Mouse (Mus musculus) G1E-ER4 (cell line): ENCODE results near the gene Tnr. TPM values are rescaled to one million over a fixed set of nuclear protein-coding genes. Genes with fewer than 3 reads are reported as not detected.

Source experiments
- GATA1 ChIP-seq: IDR thresholded peaks from one replicate; pipeline ENCODE4 v1.8.0; 2012; ENCODE audit warnings: low read length, inconsistent platforms
- polyA plus RNA-seq: library from polyadenylated mRNA; stranded (reverse); fragments of >175 nt; gene quantifications from 2 replicates; pipeline ENCODE4 v1.2.3, GENCODE M21; 2012

Tnr gene
- polyA plus RNA-seq, 1 experiment: not detected

DNA sequence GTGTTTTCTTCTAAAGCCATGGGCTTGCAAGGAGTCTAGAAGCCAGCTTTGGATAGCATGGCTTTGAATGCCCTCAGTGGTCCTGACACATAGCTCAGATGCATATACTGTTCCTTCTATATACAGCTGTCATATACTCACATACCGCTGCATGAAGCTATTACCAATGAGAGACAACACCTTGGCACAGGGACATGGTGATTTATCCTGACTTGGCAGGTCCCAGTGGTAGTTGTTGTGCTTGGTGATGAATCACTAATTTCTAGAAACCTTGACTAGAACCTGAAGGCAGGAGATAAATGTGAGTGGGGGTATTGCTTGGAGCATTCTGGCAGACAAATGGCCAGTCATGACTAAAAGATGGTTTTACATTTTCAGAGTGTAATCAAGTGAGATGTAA lies 192.7 kb downstream of the Tnr start:
- TF ChIP-seq GATA1: no peak

DNA sequence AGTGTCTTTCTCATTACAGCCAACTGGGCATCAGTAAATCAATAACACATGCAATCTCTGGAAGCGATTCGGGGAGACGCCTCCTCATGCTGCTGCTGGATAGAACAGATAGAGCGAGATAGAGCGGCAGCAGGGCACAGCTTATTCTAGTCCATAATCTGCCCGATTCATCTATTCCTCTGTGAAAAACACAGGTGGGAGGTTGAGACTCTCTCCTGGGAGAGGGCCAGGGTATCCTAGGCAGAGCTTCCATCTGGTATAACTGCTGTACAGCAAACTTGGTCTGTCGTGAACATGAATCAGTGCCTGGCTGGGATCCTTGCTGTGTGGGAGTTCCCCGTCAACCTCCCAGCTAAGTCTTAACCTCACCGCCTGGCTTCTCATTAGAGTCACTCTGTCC lies 193.4 kb downstream of the Tnr start:
- TF ChIP-seq GATA1: no peak

DNA sequence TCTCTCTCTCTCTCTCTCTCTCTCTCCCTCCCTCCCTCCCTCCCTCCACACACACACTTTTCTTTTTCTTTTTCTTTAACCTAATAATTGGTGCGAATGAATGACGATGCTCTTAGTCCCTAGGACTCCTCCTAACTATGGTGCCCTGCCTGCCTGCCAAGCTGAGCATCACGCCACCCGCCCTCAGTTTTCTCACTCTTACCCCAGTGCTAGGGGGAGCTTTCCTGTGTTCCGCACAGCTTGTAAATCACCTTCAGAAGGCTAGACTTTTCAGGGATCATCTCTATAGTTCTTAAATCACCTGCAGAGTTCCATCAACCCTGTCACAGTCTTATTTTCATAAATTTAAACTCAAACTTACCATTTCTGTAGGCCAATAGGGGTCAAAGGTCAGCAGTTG lies 200.2 kb downstream of the Tnr start:
- no peak for TF ChIP-seq GATA1

DNA sequence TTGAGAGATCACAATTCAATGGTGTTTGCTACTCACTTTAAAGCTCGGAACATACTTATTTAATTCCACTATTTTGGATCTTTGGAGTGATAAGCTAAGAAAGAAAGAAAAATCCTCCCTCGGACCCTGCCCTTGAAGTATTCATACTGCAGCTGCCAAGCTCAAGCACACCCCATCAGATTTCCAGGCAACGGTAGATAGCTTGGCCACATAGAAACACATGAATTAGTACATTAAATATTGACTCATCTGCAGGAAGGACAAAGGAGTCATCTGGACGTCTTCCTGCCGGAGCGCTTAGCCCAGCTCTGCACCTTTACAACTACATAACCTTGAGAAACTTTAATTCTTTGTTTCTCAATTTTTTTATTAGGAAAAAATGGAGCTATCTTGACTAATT lies 205.7 kb downstream of the Tnr start:
- no peak for TF ChIP-seq GATA1

DNA sequence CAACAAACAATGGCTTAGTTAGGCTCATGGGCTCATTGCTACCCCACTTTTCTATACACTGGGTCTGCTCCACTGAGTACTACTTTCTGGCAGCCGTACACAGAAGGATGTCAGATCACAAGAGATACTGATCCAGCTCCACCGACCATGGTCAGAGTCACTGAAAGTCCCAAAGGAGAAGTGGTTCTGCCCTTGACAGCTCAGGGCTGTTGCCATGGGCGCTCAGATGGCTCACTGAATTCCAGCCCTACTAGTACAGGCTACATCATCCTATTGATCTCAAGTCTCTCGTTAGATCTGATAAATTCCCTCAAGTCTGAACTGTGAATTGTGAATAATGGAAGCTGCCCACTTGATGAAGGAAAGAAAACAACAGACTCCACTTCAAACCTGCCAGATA lies 207.3 kb downstream of the Tnr start:
- TF ChIP-seq GATA1: no peak

DNA sequence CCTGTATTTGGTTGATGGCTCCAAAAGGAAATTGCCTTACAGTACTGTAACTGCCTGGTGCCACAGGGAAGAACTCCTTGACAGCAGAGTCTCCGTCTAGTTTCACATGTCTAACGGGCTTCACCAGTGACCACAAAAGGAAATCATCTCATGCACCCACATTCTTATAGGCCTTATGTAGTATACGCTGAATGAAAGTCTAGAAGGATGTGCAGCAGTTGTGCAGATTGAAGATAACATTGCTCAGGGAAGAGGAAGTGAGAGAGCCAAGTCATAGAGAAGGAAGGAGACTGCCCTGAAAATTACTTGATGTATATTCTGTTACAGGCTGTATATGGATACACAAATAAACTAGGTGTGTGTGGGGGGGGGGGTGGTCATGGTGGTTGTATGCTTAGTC lies 211.5 kb downstream of the Tnr start:
- TF ChIP-seq GATA1: no peak

DNA sequence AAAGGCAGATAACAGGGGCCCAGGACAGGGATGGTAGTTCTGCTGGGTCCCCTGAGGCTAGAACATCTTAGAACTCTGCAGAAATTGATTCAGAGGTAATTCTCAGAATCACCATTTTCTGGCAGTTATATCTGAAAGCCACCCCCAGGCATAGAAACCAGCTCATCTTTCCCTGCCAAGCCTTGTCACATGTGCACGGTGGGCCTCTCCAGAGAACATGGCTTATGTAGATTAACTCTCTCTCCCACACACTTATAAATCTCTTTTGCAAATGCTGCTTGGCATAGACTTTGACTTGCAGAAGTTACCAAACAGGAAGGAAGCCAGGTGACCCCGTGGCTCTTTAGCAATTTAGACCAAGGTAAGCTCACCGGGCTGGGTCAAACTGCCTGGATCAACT lies 215.9 kb downstream of the Tnr start:
- no peak for TF ChIP-seq GATA1

DNA sequence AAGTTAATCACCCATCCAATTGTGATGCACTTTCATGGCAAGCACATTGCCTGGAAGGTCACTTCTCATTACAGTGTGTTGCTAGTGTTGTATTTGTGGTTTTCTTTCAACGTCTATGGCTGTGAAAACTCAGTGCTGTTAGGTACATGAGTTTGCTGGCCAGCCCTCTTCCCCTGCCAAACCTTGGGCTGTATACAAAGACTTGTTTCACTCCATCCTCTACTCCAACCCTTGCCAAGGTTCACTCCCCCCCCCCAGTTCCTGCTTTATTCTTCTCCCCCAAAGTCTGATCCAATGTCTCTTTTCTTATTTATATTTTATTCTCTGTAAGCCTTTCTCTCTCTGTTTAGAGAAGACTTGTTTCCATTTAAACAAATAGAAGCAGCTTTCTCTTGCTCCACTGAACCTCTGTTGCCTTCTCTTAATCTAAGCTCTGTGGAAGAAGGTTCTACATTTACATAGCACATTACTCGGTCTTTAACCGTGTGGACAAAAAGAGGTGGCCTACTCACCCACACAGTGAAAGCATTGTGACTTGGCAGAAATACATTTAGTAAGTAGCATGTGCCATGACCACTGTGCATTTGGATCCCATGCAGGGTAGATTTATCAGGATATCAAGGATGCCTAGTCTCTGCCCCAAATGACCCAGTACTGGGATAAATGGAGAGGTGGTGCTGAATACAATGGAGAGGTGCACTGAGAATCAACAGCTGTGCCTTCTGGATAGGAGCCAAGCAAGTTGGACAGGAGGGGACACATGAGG lies 217.9 kb downstream of the Tnr start:
- no peak for TF ChIP-seq GATA1

DNA sequence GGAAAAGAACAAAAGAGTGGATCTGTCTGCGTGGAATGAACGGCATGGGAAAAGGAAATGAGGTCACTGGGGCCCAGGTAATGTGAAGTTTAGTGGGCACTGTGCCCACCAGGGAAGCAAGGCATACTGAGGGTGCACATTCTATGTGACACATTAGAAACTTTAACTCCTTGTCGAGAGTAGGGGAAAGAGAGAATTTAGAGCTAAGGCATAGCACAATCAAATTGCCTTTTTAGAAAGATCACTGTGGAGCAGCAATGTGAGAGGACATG lies 218.4 kb downstream of the Tnr start:
- no peak for TF ChIP-seq GATA1

DNA sequence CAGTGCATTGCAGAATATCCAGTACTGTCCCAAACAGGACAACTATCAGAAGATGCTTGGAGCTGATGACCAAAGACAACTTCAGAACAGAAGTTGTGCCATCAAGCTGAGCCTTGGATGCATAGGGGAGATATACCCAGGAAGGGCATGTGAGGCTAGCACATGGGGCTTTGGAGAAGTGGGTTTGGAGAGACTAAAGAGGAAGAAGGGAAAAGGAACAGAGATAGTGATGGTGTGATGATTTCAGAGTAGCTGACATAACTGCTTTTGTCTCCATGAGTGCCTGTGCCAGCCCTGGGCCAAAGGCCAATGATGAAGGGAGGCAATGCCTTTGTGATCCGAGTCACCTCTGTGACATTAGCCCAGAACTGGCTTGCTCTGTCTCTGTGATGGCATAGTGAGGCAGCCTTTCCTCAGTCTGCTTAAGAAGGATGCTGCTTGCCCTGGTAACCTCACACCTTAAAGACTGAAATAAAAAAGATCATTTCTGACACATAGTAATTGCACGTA lies 220.2 kb downstream of the Tnr start:
- no peak for TF ChIP-seq GATA1

DNA sequence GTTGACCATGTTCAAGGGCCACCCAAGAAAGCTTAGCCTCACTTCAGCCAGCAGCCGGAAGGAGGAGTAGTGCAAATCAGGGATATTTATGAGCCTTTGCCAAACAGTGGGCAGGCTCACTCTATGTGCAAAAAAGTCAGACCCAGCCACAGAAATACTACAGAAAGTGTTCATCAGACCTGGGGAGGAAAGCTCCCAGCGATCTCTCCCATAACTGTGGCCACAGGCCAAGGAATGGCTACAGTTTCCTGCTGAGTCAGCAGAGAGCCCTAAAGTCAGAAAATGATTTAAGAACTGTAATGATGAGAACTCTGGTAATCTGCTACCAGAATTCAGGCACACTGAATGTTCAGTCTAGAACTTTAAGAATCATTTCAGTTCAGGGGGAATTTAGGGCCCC lies 221.7 kb downstream of the Tnr start:
- no peak for TF ChIP-seq GATA1

DNA sequence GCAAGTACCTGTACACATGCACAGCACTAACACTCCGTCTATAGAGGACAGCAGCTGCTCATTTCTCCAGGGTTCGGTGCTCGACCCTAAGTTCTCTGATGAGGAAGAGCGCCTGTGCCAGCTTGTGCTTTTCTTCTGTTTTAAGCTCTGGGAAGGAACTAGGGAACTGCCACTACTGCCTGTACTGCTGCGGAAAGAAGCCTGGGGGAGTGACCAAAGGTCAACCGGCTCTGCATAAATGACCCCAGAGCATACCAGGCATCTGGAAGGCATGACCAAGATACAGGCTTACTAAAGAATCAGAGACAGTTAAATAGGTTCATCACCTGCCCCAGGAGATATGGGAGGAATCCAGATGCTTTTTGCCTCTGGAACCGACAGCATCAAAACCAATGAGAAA lies 224.4 kb downstream of the Tnr start:
- TF ChIP-seq GATA1: no peak

DNA sequence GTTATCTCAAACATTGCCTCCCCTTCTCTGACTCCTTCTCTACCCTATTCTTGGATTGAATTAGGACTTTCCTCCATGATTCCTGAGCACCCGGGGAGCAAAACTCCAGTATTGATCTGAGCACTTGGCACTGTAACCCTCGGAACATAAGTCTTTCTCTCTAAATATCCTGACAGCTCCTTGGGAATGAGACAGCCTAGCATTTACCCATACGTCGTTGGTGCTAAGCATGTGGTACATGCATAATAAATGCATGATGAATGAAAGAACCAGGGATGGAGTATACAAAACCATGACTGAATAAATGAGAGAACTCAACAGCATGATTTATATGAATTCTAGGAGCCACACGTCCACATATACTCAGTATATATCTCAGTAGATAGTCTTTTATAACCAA lies 226.8 kb downstream of the Tnr start:
- TF ChIP-seq GATA1: no peak

DNA sequence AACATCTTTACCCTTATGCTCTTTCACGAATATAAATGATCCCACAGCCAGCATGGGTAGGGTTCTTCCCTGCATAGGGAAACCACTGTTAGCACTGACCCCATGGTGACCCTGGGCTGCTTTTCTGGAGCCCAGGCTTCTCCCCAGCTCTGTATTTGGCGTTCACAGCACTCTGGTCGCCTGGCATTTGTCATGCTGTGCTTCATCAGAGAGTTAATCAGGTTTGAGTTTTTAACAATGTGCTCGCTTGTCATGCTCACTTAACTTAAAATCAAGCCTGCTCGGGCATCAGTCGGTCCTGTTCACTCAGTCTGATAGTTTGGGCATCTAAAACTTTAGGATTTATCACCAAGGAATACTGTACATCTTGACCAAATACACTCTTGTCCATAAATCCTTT lies 227.3 kb downstream of the Tnr start:
- TF ChIP-seq GATA1: no peak

DNA sequence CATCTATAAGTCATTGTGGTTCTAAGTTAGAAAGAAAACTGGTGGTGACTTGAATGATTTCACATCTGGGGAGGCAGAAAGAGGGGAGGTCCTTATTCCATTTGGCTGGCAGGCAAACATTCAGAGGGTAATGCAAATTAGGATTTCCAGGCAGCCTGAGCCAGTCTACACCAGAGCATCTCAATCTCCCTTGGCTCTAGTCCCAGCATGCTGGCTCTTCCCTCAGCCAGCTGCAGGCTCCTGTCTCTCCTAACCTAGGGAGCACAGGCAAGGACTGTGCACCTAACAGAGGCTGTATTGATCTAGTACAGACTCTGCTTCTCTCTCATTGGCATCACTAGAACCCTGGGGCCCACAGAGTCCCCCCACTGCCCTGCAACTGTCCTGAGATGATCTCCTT lies 237.4 kb downstream of the Tnr start:
- no peak for TF ChIP-seq GATA1

DNA sequence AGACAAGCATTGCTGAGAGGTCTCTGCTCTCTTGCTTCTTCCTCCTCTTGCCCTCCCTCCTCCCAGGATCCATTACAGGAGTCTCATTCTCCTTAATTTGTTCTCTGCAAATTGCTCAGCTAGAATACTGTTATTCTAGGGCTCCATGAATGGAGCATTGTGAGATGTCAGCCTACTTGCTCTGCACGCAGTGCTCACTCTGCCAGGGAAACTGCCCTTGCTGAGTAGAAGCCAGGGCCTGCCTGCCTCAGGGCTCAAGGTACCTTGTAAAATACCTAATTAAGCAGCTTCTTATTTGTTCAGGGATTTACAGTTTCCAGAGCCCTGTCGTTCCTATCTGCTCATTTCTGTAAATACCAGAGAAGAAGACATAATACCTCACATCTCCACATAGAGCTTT lies 240.3 kb downstream of the Tnr start:
- TF ChIP-seq GATA1: no peak

DNA sequence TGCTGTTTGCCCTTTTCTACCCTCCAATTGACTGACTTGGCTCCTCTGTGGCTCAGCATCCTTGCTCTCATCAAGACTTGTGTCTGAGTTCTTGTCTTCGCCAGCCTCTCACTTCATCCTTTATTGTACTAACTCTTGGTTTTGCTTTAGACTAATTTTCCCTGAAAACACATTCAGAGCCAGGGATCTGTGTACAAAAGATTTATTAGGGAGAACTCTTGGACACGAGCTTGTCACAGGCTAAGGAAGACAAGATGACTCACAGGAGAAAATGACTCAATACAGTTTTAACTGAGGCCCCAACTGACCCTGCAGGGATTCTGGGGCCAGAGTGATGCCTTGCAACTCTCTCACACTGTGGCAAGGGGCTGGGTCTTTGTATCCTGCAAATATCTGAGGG lies 241.3 kb downstream of the Tnr start:
- no peak for TF ChIP-seq GATA1

DNA sequence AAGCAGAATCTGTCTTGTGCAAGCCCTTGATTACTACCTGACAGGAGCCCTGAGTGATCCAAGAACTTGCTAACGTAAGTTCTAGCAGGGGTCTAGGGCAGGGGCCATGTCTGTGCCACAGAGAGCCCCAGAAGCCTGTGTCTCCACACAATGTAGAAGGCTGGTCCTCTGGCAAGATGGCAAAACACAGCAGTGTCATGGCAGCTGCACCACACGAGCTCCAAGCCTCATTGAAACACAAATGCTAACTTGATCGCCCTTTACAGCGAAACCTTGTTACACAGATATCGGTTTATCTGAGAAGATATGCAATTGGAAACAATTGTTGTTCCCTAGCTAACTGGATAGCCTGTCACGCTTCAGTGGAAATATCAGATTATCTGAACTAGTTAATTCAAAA lies 246.4 kb downstream of the Tnr start:
- TF ChIP-seq GATA1: no peak
